In genomic region chr3:79852654-79853166, GRCm38 (mm10) we compare ENCODE assay signal across 8 mouse cellular contexts. TPM values are rescaled to one million over a fixed set of nuclear protein-coding genes. Genes with fewer than 3 reads are reported as not detected.
DNase-seq lines count a peak whose midpoint lies in the region; ATAC-seq lines count a peak whose summit lies in the region.

TSS of gene Tmem144 (minus strand) at chr3:79852773.

- no peak for DNase-seq in kidney, postnatal 10 days
- DNase-seq in right cerebral cortex, adult 2 months (ENCODE audit: low spot score in 2 of 2): no peak
- no peak for DNase-seq in kidney, postnatal 4 days
- DNase-seq in adipocyte (ENCODE audit: low spot score): no peak

- 52% methylated on average over 8 of the region's 8 CpGs for WGBS in kidney, embryonic 16.5 days
- 41% methylated on average over 8 of the region's 8 CpGs for WGBS in heart, embryonic 15.5 days
- WGBS in liver, embryonic 12.5 days (ENCODE audit: insufficient replicate concordance): 32% methylated on average over 8 of the region's 8 CpGs
- WGBS in midbrain, embryonic 15.5 days: 17% methylated on average over 8 of the region's 8 CpGs

- no peaks in the 10 kb centered on the region for H3K27me3 ChIP-seq in kidney, embryonic 16.5 days (ENCODE audit: insufficient read depth, low read length)
- H3K27me3 ChIP-seq in heart, embryonic 15.5 days: no peaks in the 10 kb centered on the region
- no peaks in the 10 kb centered on the region for H3K27me3 ChIP-seq in liver, embryonic 12.5 days (replicated peaks)
- no peaks in the 10 kb centered on the region for H3K27me3 ChIP-seq in midbrain, embryonic 15.5 days (replicated peaks)

- peak; percentile 59 for ATAC-seq in kidney, embryonic 16.5 days (ENCODE audit: low FRiP score, low TSS enrichment)
- 0 out of 2 replicates have a peak, but pooled peaks have one; percentile 39 for ATAC-seq in heart, embryonic 15.5 days (replicated peaks; ENCODE audit: insufficient number of reproducible peaks, insufficient read depth, low FRiP score, low read depth)
- peak; percentile 31 for ATAC-seq in liver, embryonic 12.5 days
- ATAC-seq in midbrain, embryonic 15.5 days (replicated peaks): 0 out of 2 replicates have a peak, but pooled peaks have one; percentile 21

- H3K9ac ChIP-seq in kidney, embryonic 16.5 days (replicated peaks; ENCODE audit: low read length): no peak within 1 kb of the TSS
- no peak within 1 kb of the TSS for H3K9ac ChIP-seq in heart, embryonic 15.5 days
- H3K9ac ChIP-seq in liver, embryonic 12.5 days: no peak within 1 kb of the TSS
- H3K9ac ChIP-seq in midbrain, embryonic 15.5 days: no peak within 1 kb of the TSS

- no peak within 1 kb of the TSS for H3K4me3 ChIP-seq in kidney, embryonic 16.5 days (ENCODE audit: low read length)
- no peak within 1 kb of the TSS for H3K4me3 ChIP-seq in heart, embryonic 15.5 days
- H3K4me3 ChIP-seq in liver, embryonic 12.5 days: no peak within 1 kb of the TSS
- H3K4me3 ChIP-seq in midbrain, embryonic 15.5 days: no peak within 1 kb of the TSS

- H3K4me2 ChIP-seq in kidney, embryonic 16.5 days (replicated peaks; ENCODE audit: low read depth, low read length): no peak within 1 kb of the TSS
- no peak within 1 kb of the TSS for H3K4me2 ChIP-seq in heart, embryonic 15.5 days
- H3K4me2 ChIP-seq in liver, embryonic 12.5 days: peak within 1 kb of the TSS; percentile 26
- no peak within 1 kb of the TSS for H3K4me2 ChIP-seq in midbrain, embryonic 15.5 days

- H3K4me1 ChIP-seq in kidney, embryonic 16.5 days (ENCODE audit: insufficient read depth, low read length): no peaks in the 10 kb centered on the region
- H3K4me1 ChIP-seq in heart, embryonic 15.5 days (replicated peaks): peaks cover 13% of the 10 kb centered on the region
- peaks cover 33% of the 10 kb centered on the region for H3K4me1 ChIP-seq in liver, embryonic 12.5 days
- no peaks in the 10 kb centered on the region for H3K4me1 ChIP-seq in midbrain, embryonic 15.5 days

- no peaks in the 10 kb centered on the region for H3K36me3 ChIP-seq in kidney, embryonic 16.5 days (ENCODE audit: insufficient read depth, low read length)
- H3K36me3 ChIP-seq in heart, embryonic 15.5 days: no peaks in the 10 kb centered on the region
- H3K36me3 ChIP-seq in liver, embryonic 12.5 days: no peaks in the 10 kb centered on the region
- H3K36me3 ChIP-seq in midbrain, embryonic 15.5 days (replicated peaks): no peaks in the 10 kb centered on the region

- H3K9me3 ChIP-seq in kidney, embryonic 16.5 days (ENCODE audit: low read length): no peaks in the 10 kb centered on the region
- no peaks in the 10 kb centered on the region for H3K9me3 ChIP-seq in heart, embryonic 15.5 days (replicated peaks)
- no peaks in the 10 kb centered on the region for H3K9me3 ChIP-seq in liver, embryonic 12.5 days (replicated peaks)
- H3K9me3 ChIP-seq in midbrain, embryonic 15.5 days: no peaks in the 10 kb centered on the region

- no peak within 1 kb of the TSS for H3K27ac ChIP-seq in kidney, embryonic 16.5 days (ENCODE audit: low read length)
- H3K27ac ChIP-seq in heart, embryonic 15.5 days: no peak within 1 kb of the TSS
- no peak within 1 kb of the TSS for H3K27ac ChIP-seq in liver, embryonic 12.5 days
- no peak within 1 kb of the TSS for H3K27ac ChIP-seq in midbrain, embryonic 15.5 days

RNA-seq across cellular contexts. Expression of gene Tmem144, which starts in this region (rescaled TPM):
- polyA plus RNA-seq in kidney, embryonic 16.5 days (2015; fragmentation: Nextera tagmentation; extraction: Ambion mirVana): 6.8 and 7.2 TPM in 2 replicates
- 8.3 and 8.9 TPM in 2 replicates for polyA plus RNA-seq in heart, embryonic 15.5 days (2015; fragmentation: Nextera tagmentation; extraction: Ambion mirVana)
- 2.2 and 2.5 TPM in 2 replicates for polyA plus RNA-seq in liver, embryonic 12.5 days (2016; fragmentation: Nextera tagmentation; extraction: Ambion mirVana)
- polyA plus RNA-seq in midbrain, embryonic 15.5 days (2015; fragmentation: Nextera tagmentation; extraction: Ambion mirVana): 0.87 and 0.96 TPM in 2 replicates

Comparison
In these comparisons a context has a peak if more than half of its experiments do, and no peak if none do; other contexts are left out.
1. Peak in ATAC-seq in midbrain, embryonic 15.5 days; RNA of the gene not detected or under 1 TPM.